Mouse (Mus musculus) left cerebral cortex, adult 18-20 months (tissue): ENCODE results near the gene Tent4b. TPM values are rescaled to one million over a fixed set of nuclear protein-coding genes. Genes with fewer than 3 reads are reported as not detected.

Experiments
- DNase-seq, 2 experiments: peaks; one replicate each; pipeline ENCODE4 v3.0.0; 2021 to 2022; ENCODE audit warnings: low spot score in 2 of 2, mixed read lengths in 1 of 2
- total RNA-seq, 2 experiments: library from RNA; stranded (reverse); gene quantifications; 2 replicates each; pipeline ENCODE4 v1.2.3; 2021

The Tent4b gene
- total RNA-seq, 2 experiments from 2014 or later = 36.8 to 44.7 TPM

- DNase-seq = peak; percentile 18 to 38
Measured at GRCm38 (mm10) chr8:88272231-88273050, 73.4 kb downstream of the Tent4b start, which contains the start of gene Adcy7. Gene Adcy7, plus strand, starts transcription at chr8:88272403.

GRCm38 (mm10) chr8:88273051-88273430 lies 74.0 kb downstream of the Tent4b start:
- no peak for DNase-seq

- no peak for DNase-seq
Measured at GRCm38 (mm10) chr8:88274090-88274489, 75.1 kb downstream of the Tent4b start.

- DNase-seq = no peak
Measured at GRCm38 (mm10) chr8:88279220-88279619, 80.2 kb downstream of the Tent4b start.

- DNase-seq = no peak
Measured at GRCm38 (mm10) chr8:88279670-88280069, 80.7 kb downstream of the Tent4b start.

- DNase-seq = no peak
Measured at GRCm38 (mm10) chr8:88280904-88281303, 81.9 kb downstream of the Tent4b start.

GRCm38 (mm10) chr8:88282684-88283083 lies 83.7 kb downstream of the Tent4b start:
- no peak for DNase-seq

- no peak for DNase-seq
Measured at GRCm38 (mm10) chr8:88283243-88284115, 84.5 kb downstream of the Tent4b start.

GRCm38 (mm10) chr8:88284738-88285137 lies 85.7 kb downstream of the Tent4b start:
- DNase-seq = no peak

GRCm38 (mm10) chr8:88285469-88286356 lies 86.7 kb downstream of the Tent4b start:
- no peak for DNase-seq

- DNase-seq = no peak
Measured at GRCm38 (mm10) chr8:88286421-88286960, 87.5 kb downstream of the Tent4b start.

GRCm38 (mm10) chr8:88288622-88289242 lies 89.7 kb downstream of the Tent4b start:
- DNase-seq = no peak

- DNase-seq = no peak
Measured at GRCm38 (mm10) chr8:88289901-88290300, 90.9 kb downstream of the Tent4b start.

- no peak for DNase-seq
Measured at GRCm38 (mm10) chr8:88290326-88291304, 91.6 kb downstream of the Tent4b start.

GRCm38 (mm10) chr8:88291305-88291690 lies 92.3 kb downstream of the Tent4b start:
- DNase-seq = no peak

GRCm38 (mm10) chr8:88292926-88293325 lies 93.9 kb downstream of the Tent4b start:
- DNase-seq = no peak

- no peak for DNase-seq
Measured at GRCm38 (mm10) chr8:88293590-88294356, 94.8 kb downstream of the Tent4b start.

- DNase-seq = no peak
Measured at GRCm38 (mm10) chr8:88294977-88295376, 96.0 kb downstream of the Tent4b start.
